Mouse (Mus musculus): ENCODE measurements around the gene Cd300ld3.

Cd300ld3 gene

DNA sequence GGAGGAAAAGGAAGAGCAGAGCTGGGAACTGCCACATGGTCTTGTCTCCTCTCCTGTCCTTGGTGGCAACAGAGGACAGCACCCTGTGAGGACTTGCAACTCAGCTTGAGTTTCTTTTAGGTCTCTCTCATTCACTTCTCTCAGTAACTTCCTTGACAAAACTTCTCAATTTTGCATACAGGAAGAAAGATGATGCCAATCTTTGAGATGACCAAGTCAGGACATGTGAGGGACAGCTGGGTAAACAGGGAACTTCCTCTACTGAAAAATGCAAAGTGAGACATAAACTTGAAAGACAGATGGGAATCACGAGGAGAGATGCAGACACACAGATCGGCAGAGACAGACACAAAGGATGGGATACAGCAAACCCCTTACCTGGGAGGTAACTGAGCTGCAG is at the start of gene Cd300ld3:
TSS of gene Cd300ld3 (minus strand) at position 151 of the 400 bp plus-strand sequence.
- peak in 1 of 2 experiments; percentile 13 for DNase-seq (ENCODE audit: inconsistent age in 2 of 2, low spot score in 1 of 2)

DNA sequence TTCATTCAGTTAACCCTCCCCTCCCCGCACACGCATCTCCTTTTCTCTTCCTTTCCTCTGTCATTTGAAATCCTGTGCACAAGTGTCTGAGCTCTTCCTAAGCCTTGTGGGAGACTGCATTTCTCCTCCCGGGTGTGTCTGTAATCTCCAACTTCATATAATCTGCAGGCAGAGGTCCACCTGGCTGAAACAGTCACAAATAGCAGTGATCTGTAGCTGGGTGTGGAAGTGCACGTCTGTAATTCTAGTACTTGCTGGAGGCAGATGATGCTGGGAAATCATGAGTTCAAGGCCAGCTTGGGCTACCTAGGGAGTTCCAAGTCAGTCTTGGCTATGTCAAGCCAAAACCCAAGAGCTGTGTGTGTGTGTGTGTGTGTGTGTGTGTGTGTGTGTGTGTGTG is 43.9 kb upstream of the Cd300ld3 start:
- no peak for DNase-seq (ENCODE audit: inconsistent age in 2 of 2, low spot score in 1 of 2)

- DNase-seq (ENCODE audit: inconsistent age in 2 of 2, low spot score in 1 of 2): peak; percentile 38 to 63
These were observed 43.2 kb upstream of the Cd300ld3 start, which contains the start of gene Rab37 for GRCm38 (mm10) chr11:115091362-115091901. TSS of gene Rab37 (plus strand) at chr11:115091431.

GRCm38 (mm10) chr11:115089853-115090252 is 41.6 kb upstream of the Cd300ld3 start:
- no peak for DNase-seq (ENCODE audit: inconsistent age in 2 of 2, low spot score in 1 of 2)

DNA sequence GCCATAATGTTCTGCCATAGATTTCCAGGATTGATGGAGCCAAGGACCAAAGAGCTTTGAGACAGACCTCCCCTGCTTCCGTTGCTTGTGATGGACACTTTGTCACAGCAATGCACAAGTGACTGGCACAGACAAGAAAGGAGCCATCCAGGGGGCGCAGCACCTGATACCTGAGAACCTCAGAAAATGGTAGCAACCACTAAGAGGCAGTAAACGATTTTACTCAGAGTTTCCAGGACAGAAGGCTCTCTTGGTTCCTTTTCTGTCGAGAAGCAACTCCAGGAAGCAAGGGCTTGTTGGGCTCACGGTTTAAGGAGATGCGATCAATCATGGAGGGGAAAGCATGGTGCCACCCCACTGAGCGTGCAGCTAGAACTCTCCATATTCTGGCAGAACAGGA is 38.0 kb upstream of the Cd300ld3 start:
- no peak for DNase-seq (ENCODE audit: inconsistent age in 2 of 2, low spot score in 1 of 2)

DNA sequence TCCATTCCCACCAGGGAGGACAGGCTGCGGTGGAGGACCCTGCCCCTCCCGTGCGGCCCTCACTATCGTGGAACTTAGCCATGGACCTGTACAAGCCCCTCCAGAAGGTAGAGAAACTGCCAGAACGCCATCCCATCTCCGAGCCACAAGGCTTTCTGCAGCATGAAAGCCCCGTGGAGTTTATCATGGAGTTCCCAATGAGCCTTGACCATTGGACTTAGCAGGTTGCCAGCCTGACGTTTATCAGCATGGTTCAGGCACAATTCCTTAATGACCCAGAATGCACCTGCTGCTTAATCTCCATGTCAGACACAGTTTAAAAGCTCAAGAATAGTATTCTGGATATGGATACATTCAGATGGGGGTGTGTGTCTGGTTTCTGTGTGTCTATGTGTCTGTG is 36.9 kb upstream of the Cd300ld3 start:
- DNase-seq (ENCODE audit: inconsistent age in 2 of 2, low spot score in 1 of 2): no peak

GRCm38 (mm10) chr11:115084595-115084994 is 36.4 kb upstream of the Cd300ld3 start:
- no peak for DNase-seq (ENCODE audit: inconsistent age in 2 of 2, low spot score in 1 of 2)

DNA sequence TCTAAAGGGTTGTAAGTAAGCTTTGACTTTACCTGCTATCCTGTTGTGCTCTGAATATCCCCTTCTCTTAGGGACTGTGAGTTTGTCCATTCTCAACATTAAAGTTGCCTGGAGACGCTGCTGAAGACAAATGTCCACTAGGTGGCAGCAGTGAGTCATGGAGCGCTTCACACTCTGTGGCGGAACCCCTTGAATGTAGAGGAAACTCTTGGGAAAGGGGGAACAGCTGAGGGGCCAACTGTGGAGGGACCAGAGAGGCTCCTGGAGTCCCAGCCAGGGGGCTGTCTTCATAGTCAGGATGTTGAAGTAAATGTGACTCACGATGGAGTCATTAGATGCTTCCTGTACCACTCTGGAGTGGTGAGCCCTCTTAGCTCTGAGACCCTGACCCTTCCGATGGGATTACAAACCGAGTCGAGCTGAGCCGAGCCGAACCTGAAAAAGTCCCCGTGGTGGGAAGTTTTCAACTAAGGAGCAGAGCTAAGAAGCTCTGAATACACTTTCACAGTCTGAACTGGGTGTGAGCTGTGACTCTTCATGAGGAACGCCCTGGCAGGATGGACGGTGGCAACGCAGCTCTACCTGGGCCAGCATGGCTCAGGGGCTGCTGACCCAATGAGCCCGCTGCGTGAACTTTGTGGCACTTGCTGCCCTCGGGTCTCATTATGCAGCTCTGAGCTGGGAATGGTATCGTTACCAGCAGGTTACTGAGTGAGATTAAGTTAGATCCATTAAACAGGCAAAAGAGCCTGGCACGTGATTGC is 35.3 kb upstream of the Cd300ld3 start:
- DNase-seq (ENCODE audit: inconsistent age in 2 of 2, low spot score in 1 of 2): peak; percentile 52 to 89

- DNase-seq (ENCODE audit: inconsistent age in 2 of 2, low spot score in 1 of 2): no peak
These were observed 34.0 kb upstream of the Cd300ld3 start for GRCm38 (mm10) chr11:115082196-115082595.

GRCm38 (mm10) chr11:115081373-115081772 is 33.2 kb upstream of the Cd300ld3 start:
- no peak for DNase-seq (ENCODE audit: inconsistent age in 2 of 2, low spot score in 1 of 2)

GRCm38 (mm10) chr11:115080886-115081285 is 32.7 kb upstream of the Cd300ld3 start:
- DNase-seq (ENCODE audit: inconsistent age in 2 of 2, low spot score in 1 of 2): peak; percentile 60 to 81

GRCm38 (mm10) chr11:115078680-115079079 is 30.5 kb upstream of the Cd300ld3 start:
- no peak for DNase-seq (ENCODE audit: inconsistent age in 2 of 2, low spot score in 1 of 2)

DNA sequence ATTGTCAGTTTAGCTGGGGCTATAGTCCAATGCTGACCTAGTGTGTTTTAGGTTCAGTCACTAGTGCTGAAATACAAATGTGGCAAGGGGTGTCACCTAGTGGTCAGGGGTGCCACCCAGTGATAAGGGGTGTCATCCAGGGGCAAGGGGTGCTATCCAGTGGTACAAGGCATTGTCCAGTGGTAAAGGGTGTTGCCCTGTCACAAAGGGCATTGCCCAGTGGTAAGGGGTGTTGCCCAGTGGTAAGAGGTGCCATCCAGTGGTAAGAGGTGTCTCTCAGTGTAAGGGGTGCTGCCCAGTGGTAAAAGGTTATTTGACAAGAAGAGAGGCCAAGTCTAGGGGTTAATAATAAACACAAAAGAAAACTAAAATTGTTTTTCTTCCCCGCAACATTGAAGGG is 29.2 kb upstream of the Cd300ld3 start:
- DNase-seq (ENCODE audit: inconsistent age in 2 of 2, low spot score in 1 of 2): no peak

DNA sequence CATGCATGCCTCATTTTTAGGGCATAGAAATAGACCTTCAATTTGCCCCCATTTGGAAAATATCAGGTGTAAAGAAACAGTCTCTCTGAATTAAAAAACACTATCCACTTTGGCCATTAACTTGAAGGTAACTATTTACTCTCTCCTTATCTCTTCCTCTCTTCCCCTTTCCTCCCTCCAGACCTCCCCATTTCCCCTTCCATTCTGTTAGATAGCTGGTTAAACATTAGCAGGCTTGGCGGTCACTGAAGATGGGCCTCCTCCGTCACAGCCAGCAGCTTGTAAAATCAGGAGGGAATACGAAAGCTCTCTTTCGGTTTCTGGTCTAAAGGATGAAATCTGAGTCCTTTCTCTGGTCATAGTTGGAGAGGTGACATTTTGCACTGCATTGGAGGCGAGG is 27.6 kb upstream of the Cd300ld3 start:
- DNase-seq (ENCODE audit: inconsistent age in 2 of 2, low spot score in 1 of 2): no peak

DNA sequence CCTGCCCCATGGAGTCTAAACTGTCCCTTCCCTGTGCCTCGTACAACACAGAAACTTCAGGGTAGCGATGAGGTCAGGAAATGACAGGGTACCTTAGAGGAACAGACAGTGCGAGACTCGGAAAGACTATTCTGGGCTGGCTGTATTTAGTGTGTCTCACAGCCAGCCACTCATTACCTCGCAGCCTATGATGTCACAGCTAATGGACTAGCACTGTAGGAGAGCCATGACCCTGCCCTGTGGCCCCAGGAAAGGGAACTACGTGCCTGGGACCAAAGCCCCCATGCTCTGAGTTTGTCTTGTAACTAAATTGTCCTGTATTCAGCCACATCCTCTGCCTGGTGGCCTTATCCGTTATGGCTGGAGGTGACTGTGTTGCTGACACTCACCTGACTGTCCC is 27.2 kb upstream of the Cd300ld3 start:
- no peak for DNase-seq (ENCODE audit: inconsistent age in 2 of 2, low spot score in 1 of 2)

DNA sequence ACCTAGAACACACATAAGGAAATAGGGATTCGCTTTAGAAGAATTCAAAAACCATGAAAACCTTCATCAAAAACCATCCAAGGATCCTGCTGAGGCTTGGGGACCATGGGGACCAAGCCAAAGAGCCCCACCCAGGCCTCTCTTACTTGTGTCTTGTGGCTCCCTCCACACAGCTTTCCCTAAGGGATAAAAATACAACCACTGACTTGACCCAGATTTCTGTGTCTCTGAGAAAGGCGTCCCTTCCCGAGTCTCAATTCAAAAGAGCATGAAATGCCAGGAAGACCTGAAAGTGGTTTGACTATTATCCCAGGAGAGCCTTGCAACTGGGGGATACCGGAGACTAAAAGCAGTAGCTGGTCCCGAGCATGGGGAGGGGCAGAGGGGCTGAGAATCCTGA is 24.8 kb upstream of the Cd300ld3 start:
- DNase-seq (ENCODE audit: inconsistent age in 2 of 2, low spot score in 1 of 2): no peak

DNA sequence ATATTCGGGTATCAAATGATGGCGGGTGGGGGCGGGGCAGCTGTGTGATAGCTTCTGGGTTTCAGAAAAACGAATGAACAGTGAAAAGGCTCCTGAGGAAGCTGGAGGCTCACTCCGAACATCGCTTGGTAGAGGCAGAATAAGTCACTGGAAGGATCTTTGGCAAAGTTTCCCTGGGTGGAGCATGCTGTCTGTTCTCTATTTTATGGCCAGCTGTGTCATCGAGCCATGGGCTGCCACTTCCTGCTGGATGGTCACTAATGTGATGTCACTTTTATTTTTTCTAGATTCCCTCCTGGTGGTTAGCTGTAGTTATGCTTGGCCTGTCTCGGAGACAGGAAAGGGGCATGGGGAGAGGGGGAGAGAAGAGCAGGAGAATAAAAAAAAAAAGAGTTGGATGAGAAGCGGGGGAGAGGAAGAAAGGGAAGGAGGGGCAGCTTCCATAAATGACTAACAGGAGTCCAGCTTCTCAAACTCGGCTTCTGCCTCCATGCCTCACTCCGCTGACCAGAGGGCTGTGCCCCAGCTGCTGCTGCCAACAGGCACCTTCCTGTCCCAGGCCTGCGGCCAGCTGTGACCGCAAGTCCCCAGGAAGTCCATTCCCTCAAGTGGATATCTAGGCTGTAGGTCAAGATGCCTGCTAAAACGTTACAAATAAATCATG is 23.6 kb upstream of the Cd300ld3 start:
- peak; percentile 80 to 82 for DNase-seq (ENCODE audit: inconsistent age in 2 of 2, low spot score in 1 of 2)

DNA sequence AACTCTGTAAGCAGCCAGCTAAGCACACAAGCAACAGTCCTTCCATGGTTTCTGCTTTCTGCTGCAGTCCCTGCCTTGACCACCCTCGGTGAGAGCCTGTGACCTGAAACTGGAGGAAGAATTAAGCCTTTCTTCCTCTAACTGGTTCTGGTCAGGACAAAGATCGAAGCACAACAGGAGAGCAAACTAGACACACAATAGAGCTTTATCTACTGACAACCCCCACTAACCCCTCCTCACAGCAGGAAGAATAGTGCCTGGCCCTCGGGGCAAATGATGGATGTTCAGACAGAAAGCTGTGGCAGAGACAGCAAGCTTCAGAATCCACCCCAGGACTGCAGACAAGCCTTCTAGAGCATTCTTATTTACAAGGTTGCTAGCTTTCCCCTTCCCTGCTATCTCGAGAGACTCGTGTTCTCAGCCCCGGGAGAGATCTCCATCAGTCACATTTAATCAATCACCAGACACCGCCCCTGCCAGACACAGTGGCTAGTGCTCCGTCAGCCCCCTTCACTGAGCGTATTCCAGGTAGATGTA is 22.9 kb upstream of the Cd300ld3 start:
- peak in 1 of 2 experiments; percentile 32 for DNase-seq (ENCODE audit: inconsistent age in 2 of 2, low spot score in 1 of 2)

- no peak for DNase-seq (ENCODE audit: inconsistent age in 2 of 2, low spot score in 1 of 2)
These were observed 18.6 kb upstream of the Cd300ld3 start for GRCm38 (mm10) chr11:115066768-115067167.

DNA sequence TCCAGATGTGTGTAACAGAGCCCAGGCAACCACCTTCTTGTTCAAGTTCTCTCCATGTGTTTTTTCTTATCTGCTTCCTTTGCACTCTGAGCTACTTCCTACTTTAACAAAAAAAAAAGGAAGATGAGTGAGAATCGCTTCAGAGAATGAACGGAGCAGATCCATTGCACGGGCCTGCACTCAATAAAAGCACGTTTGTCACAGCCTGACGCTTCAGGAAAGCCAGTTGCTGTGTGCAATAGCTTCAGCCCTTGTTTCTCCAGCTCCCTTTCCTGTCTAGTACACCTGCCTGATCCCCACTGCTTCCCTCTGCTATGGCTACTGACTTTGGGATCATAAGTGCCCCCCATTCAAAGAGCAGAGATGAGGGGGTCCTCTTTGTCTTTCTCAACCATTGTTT is 13.9 kb upstream of the Cd300ld3 start, which contains the start of gene Cd300e:
TSS of gene Cd300e (minus strand) at position 101 of the 400 bp plus-strand sequence.
- no peak for DNase-seq (ENCODE audit: inconsistent age in 2 of 2, low spot score in 1 of 2)

- DNase-seq (ENCODE audit: inconsistent age in 2 of 2, low spot score in 1 of 2): no peak
These were observed 11.6 kb upstream of the Cd300ld3 start for GRCm38 (mm10) chr11:115059797-115060196.

GRCm38 (mm10) chr11:115058701-115059100 is 10.5 kb upstream of the Cd300ld3 start:
- DNase-seq (ENCODE audit: inconsistent age in 2 of 2, low spot score in 1 of 2): no peak

All from adrenal gland, adult (tissue).